Mouse (Mus musculus) heart, postnatal 14 days (tissue): ENCODE results near the gene Pik3r2. TPM values are rescaled to one million over a fixed set of nuclear protein-coding genes. Genes with fewer than 3 reads are reported as not detected.

Source experiments
- DNase-seq, 2 experiments: peaks; one replicate each; pipeline ENCODE4 v3.0.0; 2021 to 2022
- intact Hi-C: fragments of 180-260 bp; cut with DNase I; formaldehyde crosslinking; loops from one replicate; pipeline ENCODE4 v1.15.1; 2025
- total RNA-seq, 2 experiments: library from RNA; stranded (reverse); gene quantifications; 2 replicates each; pipeline ENCODE4 v1.2.3; 2021

Gene Pik3r2
- total RNA-seq, 2 experiments from 2014 or later, result 31.4 to 33.1 TPM

GRCm38 (mm10) chr8:70775851-70776495 lies 540 bp downstream of the Pik3r2 start:
- no peak for DNase-seq
- intact Hi-C loops, result no loop called here

DNA sequence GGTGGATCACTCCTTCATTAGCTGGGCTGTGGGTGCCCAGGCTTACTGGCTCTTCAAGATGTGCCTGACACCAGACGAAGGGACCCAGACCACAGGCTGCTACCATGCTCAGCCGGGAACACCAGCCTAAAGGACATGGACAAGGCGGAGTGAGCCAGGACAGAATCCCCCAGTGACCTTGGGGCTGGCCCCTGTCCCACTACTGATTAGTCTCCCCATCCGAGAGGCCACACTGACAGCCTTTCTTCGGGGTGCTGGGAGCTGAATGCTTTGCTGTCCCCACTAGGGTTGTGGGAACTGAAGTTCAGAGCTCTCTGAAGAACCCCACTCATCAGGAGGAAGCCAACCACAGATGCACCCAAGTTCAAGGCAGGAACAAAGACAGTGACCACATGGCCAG lies 1.3 kb downstream of the Pik3r2 start:
- no peak for DNase-seq
- intact Hi-C loops, result no loop called here

GRCm38 (mm10) chr8:70774740-70775139 lies 1.8 kb downstream of the Pik3r2 start:
- intact Hi-C loops, result no loop called here
- DNase-seq, result no peak

DNA sequence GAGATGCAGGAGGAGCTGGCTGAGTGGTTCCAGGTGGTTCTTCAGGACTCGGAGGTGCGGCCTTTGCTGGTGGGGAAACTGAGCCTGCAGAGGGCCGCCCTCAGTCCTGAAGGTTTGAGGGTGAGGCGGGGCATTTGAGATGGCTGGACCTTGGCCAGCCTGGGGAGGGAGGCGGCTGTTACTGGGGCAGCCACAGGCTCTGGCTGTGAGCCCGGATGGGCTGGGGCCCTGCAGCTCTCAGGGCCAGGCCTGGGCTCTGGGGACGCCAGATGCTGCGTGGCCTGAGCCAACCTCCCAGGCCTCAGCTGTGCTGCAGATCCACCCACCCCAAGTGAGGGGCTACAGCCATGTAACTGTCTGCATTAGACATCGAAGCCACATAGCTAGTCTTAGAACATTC lies 2.7 kb downstream of the Pik3r2 start:
- peak; percentile 90 to 92 for DNase-seq
- intact Hi-C loops, result no loop called here

DNA sequence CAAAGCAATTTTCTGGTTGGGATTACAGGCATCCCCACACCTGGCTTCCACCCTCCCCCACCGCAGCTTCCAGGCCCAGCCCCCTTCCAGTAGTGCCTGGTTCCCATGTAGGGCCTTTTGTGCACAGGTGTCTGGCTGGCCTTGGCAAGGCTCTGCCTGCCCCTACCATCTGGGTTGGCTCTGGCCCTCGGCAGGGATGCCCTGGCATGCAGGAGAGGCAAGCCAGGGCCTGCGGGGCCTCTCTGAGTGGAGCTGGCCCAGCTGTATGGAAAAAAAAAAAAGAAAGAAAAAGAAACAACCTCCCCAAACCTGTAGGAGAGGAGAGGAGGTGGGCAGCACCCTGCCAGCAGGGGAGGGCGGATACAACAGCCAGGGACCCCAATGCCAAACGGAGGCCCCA lies 3.1 kb downstream of the Pik3r2 start:
- intact Hi-C loops, result no loop called here
- DNase-seq, result no peak

GRCm38 (mm10) chr8:70772890-70773289 lies 3.6 kb downstream of the Pik3r2 start:
- intact Hi-C loops, result no loop called here
- DNase-seq, result no peak

DNA sequence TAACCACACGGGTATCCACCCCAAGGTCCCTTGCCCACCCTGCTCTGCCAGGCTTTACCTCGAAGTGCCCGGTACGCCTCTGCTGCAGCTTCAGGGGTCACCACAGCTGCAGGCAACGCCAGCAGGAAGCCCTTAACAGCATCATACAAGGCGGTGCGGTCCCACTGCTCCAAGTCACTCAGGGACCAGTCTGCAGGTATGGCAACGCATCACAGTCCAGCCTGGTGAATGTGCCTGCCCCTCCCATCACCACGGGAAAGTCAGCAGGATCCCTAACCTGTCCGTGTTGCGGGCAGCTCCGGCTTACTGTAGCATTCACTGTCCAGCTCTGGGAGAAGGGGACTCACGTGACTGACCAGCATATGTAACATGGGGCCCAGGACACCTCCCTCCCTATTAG lies 4.4 kb downstream of the Pik3r2 start:
- DNase-seq, result no peak
- intact Hi-C loops, result no loop called here

- intact Hi-C loops, result no loop called here
- DNase-seq, result no peak
Observed at GRCm38 (mm10) chr8:70771217-70771616, 5.3 kb downstream of the Pik3r2 start.

- intact Hi-C loops, result no loop called here
Observed at GRCm38 (mm10) chr8:70770748-70771147, 5.8 kb downstream of the Pik3r2 start.

DNA sequence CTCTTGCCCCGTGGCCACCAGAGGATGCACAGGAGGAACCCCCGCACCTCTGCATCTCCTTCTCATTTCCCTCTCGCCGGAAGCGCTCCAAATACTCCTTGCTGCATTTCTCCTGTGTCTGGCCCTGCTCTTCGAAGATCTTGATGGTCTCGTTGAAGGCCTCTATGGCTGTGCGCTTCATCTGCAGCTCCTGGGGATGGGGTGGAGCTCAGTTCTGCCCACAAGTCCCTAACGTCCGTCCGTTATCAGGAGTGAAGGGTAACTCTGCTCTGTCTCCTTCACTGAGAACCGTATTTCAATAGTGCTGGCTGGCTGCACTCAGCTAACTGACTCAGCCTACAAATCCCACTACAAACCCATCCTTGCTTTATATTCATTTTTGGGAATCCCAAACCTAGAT lies 6.7 kb downstream of the Pik3r2 start:
- DNase-seq, result no peak
- intact Hi-C loops, result loop anchor here (1.0 kb wide), 1 partner anchor 50 kb away; no protein-coding TSS in a partner anchor

More at GRCm38 (mm10) chr8:70770748-70771147, 5.8 kb downstream of the Pik3r2 start:
- no peak for DNase-seq

DNA sequence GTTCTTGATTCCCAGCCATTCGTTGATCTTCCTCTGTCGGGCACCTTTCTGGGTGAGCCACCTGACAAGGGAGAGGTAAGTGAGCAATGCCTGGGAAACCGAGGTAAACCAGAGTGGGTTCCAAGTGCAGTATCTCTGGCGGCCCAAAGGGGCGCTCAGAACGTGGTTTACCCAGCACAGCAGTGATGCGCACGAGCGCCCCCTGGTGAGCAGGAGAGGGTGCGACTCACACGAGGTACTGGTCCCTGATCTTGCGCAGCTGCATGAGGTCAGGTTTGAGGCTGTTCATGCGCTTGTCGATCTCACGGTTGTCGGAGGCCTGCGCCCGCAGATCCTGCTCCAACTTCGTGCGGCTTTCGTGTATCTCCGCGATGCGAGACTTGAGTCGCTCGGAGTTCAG lies 7.2 kb downstream of the Pik3r2 start:
- peak; percentile 97 to 98 for DNase-seq
- intact Hi-C loops, result loop anchor here (1.0 kb wide), 1 partner anchor 49 kb away; no protein-coding TSS in a partner anchor

DNA sequence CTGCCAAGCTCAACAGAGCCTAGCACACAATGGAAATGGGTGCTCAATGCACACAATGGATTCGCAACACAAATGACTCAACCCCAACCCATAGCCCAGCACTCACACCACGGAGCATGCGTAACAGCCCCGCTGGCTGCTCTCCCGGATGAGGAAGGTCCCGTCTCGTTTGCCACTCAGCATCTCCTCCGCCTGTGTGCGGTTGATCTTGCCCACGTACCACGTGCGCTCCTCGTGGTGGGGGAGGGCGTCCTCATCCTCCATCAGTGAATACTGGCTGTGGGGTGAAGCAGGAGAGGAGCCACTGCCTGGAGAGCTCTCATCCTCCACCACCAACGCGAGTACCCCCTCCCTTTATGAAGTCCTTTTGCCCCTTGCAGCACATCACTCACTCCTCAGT lies 7.6 kb downstream of the Pik3r2 start:
- intact Hi-C loops, result loop anchor here (1.0 kb wide), 1 partner anchor 49 kb away; no protein-coding TSS in a partner anchor
- DNase-seq, result no peak

- no peak for DNase-seq
- intact Hi-C loops, result no loop called here
Observed at GRCm38 (mm10) chr8:70768231-70768776, 8.2 kb downstream of the Pik3r2 start.

DNA sequence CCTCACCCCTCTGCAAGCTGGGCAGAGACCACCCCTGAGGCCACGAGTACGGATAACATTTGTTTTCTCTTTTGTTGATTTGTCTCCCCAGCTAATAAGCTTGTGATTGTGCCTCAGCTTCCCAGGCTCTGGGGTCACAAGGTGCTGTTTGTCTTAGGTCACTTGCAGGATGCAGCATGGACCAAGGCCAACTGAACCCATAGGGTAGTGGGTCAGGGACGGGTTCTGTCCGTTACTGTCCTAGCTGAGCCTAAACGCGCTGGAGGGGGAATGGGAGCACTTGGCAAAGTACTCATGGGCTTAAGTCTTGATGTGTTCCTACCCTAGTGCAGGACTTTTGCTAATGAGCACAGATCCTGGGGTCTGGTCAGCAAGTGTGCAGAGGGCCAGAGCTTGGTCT lies 9.0 kb downstream of the Pik3r2 start:
- intact Hi-C loops, result no loop called here
- no peak for DNase-seq

- intact Hi-C loops, result no loop called here
Observed at GRCm38 (mm10) chr8:70766571-70767440, 9.7 kb downstream of the Pik3r2 start.

GRCm38 (mm10) chr8:70765838-70766570 lies 10.5 kb downstream of the Pik3r2 start:
- intact Hi-C loops, result no loop called here
- DNase-seq, result no peak

More at GRCm38 (mm10) chr8:70766571-70767440, 9.7 kb downstream of the Pik3r2 start:
- peak; percentile 60 to 63 for DNase-seq

DNA sequence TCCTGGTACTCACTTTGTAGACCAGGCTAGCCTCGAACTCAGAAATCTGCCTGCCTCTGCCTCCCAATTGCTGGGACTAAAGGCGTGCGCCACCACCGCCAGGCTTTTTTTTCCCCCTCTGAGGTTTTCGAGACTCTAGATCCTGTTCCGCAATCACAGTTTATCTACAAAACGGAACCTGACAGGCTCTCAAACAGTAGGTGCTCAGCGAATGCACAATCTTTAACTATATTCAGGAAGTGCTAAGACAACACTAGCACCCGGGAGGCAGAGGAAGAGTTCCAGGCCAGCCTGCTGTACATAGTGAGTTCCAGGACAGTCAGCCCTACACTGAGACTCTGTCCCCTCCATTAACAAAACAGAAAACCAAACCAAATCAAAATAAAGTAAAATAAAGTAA lies 11.2 kb downstream of the Pik3r2 start:
- intact Hi-C loops, result no loop called here
- no peak for DNase-seq

DNA sequence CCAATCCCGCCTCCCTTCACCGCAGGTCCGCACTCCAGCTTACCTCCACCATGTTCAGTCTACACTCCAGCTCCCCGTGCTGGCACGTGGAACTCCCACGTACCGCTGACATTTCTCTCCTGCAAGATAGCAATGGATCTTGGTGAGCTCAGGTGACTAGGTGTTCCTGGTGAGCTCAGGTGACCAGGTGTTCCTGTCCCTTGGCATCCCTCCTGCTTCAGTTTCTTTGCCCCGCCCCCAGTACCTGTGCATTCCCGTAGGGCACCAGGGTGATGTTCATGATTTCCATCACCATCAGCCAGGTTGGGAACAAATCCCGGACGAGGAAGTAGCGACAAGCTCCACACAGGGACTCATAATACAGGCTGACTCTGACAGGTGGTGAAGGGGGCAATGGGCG lies 11.8 kb downstream of the Pik3r2 start:
- no peak for DNase-seq
- intact Hi-C loops, result no loop called here

- intact Hi-C loops, result no loop called here
- DNase-seq, result no peak
Observed at GRCm38 (mm10) chr8:70764026-70764425, 12.5 kb downstream of the Pik3r2 start.

DNA sequence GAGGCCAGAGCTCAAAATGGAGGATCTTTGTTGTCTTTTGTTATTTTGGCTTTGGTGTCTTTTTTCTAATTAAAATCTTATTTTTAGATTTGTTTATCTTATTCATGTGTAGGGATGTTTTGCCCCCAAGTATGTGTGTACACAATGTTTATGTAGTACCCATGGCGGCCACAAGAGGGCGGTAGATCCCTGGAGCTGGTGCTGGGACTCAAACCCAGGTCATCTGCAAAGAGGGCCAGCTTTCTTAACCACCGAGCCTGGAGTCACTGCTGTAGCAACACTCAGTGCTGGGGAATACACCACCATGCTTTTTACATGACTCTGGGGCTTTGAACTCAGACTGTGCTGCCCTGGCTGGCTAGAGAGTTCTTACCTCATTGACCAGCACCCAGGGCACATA lies 13.2 kb downstream of the Pik3r2 start:
- DNase-seq, result peak in 1 of 2 experiments; percentile 73

DNA sequence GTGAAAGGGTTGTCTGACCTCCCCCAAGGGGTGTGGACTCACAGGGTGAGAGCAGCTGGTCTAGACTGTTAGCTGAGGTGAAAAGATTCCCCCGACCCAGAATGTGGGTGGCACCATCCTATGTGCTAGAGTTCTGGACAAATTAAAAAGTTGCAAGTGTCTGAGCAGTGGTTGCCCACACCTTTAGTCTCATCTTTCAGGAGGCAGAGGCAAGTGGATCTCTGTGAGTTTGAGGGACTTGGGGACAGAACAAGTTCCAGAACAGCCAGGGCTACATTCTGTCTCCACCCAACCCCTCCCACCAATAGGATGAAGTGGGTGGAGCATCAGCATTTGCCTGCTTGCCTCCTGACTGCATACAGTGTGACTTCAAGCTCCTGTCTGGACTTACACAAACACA lies 14.4 kb downstream of the Pik3r2 start:
- peak in 1 of 2 experiments; percentile 14 for DNase-seq
- intact Hi-C loops, result no loop called here

More for the DNA sequence above, 13.2 kb downstream of the Pik3r2 start:
- intact Hi-C loops, result no loop called here
